20 mouse cellular contexts compared by ENCODE assay signal in genomic region chr5:131981451-131981850, GRCm38 (mm10).
"Had no signal": no experiment of that assay in that cellular context is flagged by ENCODE, and none has a peak within 500 bp of the region (broad histone marks: within the 10 kb centered on the region; RNA-seq: fewer than 3 reads in every experiment).

No protein-coding gene starts in this region.

- DNase-seq: kidney, adult 11 months; kidney, adult 8-10 months; kidney, postnatal 10 days; kidney, postnatal 36 days; layer of hippocampus, adult 9-11 months; liver, embryonic 13.5 days; lung, adult 2 months; lung, postnatal 36 days; retina, postnatal 1 day; right cerebral cortex, postnatal 14 days; thymus, adult 18-20 months; thymus, postnatal 36 days had no signal

- H3K27ac ChIP-seq: kidney, embryonic 15.5 days; left cerebral cortex, adult 2 months; liver, embryonic 13.5 days; midbrain, embryonic 10.5 days; midbrain, embryonic 13.5 days; neural tube, embryonic 13.5 days had no signal

- H3K27me3 ChIP-seq: kidney, embryonic 15.5 days; liver, embryonic 13.5 days; megakaryocyte, embryonic 14.5 days; midbrain, embryonic 13.5 days; neural tube, embryonic 13.5 days had no signal

- H3K9ac ChIP-seq: kidney, embryonic 15.5 days; liver, embryonic 13.5 days; midbrain, embryonic 13.5 days; neural tube, embryonic 13.5 days had no signal

- H3K4me1 ChIP-seq: kidney, embryonic 15.5 days; liver, embryonic 13.5 days; midbrain, embryonic 10.5 days had no signal

- H3K9me3 ChIP-seq: kidney, embryonic 15.5 days; liver, embryonic 13.5 days; megakaryocyte, embryonic 14.5 days; midbrain, embryonic 10.5 days; midbrain, embryonic 13.5 days; neural tube, embryonic 13.5 days had no signal

- ATAC-seq: midbrain, embryonic 13.5 days; midbrain, embryonic 16.5 days had no signal

- H3K36me3 ChIP-seq: kidney, embryonic 15.5 days; liver, embryonic 13.5 days; midbrain, embryonic 10.5 days; midbrain, embryonic 13.5 days; neural tube, embryonic 13.5 days had no signal

- H3K4me2 ChIP-seq: kidney, embryonic 15.5 days; liver, embryonic 13.5 days; midbrain, embryonic 13.5 days; neural tube, embryonic 13.5 days had no signal

- H3K4me3 ChIP-seq: kidney, embryonic 15.5 days; left cerebral cortex, adult 2 months; liver, embryonic 13.5 days; megakaryocyte, embryonic 14.5 days; midbrain, embryonic 10.5 days; midbrain, embryonic 13.5 days; myocyte; neural tube, embryonic 13.5 days had no signal
